Mouse (Mus musculus) leukemia stem cell, adult 10-12 weeks (primary cell): Measurements from ENCODE around the gene Mctp1. TPM values are rescaled to one million over a fixed set of nuclear protein-coding genes. Genes with fewer than 3 reads are reported as not detected.

Experiments
- polyA plus RNA-seq: library from polyadenylated mRNA; stranded (reverse); fragments of >175 nt; gene quantifications from 2 replicates; pipeline ENCODE4 v1.2.3, GENCODE M21; 2012; ENCODE audit warnings: low replicate concordance

The Mctp1 gene
- 0.08 and 0.29 TPM in 2 replicates for polyA plus RNA-seq

DNA sequence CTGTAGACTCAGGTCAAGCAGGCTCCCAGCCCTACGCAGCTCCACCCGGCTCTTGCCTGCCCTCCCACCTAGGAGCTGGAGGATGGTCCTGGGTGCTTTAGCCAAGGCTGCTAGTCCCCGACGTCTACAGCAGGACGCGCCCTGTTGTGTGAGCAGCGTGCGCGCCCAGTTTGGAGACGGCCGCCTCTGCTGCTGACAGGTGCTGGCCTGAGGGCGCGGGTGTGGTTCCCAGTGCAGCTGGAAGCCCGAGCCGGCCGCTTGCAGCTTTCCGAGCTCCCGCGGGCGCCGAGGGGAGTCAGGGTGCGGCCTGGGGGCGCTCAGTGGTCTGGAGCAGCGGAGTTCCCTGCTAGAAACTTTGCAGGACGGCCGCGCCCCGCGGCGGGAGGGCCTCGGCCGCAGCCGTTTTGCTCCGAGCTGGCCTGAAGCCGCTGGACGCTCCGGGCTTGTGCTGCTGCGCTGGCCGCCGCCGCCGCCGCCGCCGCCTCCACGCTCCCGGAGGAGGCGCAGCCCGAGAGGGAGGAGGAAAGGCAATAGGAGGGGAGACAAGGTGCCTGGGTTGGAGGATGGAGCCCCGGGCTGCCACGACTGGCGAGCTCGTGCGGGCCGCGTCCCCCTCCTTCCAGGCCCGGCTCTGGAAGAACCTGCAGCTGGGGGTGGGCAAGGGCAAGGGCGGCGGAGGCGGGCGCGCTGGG is at the start of gene Mctp1:
Mctp1 (plus strand) TSS at position 564 of the 692 bp plus-strand sequence.

Other genes starting within 250 kb of the Mctp1 start
- not detected in 2 replicates for gene Fam81b, start 79.5 kb upstream of the Mctp1 start, polyA plus RNA-seq